Comparison of ENCODE assay signal across 13 mouse cellular contexts in the genomic region with DNA sequence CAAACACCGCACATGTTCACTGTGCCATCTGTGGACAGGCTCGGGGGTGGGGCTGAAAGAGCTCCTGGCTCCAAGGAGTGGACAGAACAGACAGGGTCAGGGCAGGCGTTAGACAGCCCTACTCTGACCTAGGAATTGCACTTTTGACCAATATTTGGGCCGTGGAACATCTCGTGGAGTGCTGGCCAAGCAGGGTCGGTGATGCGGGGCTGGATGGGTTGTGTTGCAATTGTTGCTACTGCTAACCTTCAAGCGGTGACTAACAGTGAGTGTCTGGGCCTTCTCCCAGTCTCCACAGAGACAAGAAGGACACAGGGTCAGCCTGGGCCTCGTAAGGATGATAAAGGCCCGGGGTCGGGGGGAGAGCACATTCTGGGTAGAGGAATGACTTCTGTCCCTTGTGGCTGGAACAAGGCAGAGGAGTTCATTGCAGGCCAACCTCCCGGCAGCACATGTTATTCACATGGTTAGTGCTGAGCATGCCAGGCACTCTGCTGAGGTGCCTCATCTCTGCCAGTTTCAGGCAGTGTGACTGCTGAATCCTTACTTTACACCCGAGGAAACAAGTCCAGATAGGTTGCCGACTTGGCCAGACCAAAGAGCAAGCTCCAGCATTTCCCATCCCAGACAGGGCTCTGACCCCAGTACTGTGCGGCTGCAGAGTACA. TPM values are rescaled to one million over a fixed set of nuclear protein-coding genes. Genes with fewer than 3 reads are reported as not detected.
DNase-seq lines count a peak whose midpoint lies in the region; ATAC-seq lines count a peak whose summit lies in the region.
"Had no signal": no experiment of that assay in that cellular context is flagged by ENCODE, and none has a peak within 500 bp of the region (broad histone marks: within the 10 kb centered on the region; RNA-seq: fewer than 3 reads in every experiment).

No protein-coding gene starts in this region.

- no peak overlapping the region for H3K4me3 ChIP-seq in heart, embryonic 13.5 days
- H3K4me3 ChIP-seq: liver, embryonic 13.5 days; megakaryocyte, embryonic 14.5 days; myocyte had no signal

- ATAC-seq in heart, embryonic 13.5 days (ENCODE audit: extremely low read depth, insufficient number of reproducible peaks, low FRiP score, low TSS enrichment): no peak
- no peak for ATAC-seq in erythroblast, adult 5-6 weeks (replicated peaks; ENCODE audit: low FRiP score, poor library complexity, severe bottlenecking)
- ATAC-seq: Patski had no signal

- H3K27ac ChIP-seq in heart, embryonic 13.5 days (replicated peaks): no peak overlapping the region
- H3K27ac ChIP-seq: liver, embryonic 13.5 days had no signal

- 74% methylated on average over 15 of the region's 15 CpGs for WGBS in heart, embryonic 13.5 days

- H3K4me1 ChIP-seq in heart, embryonic 13.5 days: no peaks in the 10 kb centered on the region

- H3K27me3 ChIP-seq in heart, embryonic 13.5 days (replicated peaks): no peaks in the 10 kb centered on the region
- H3K27me3 ChIP-seq: liver, embryonic 13.5 days; megakaryocyte, embryonic 14.5 days; Patski had no signal

- DNase-seq in cerebellum, postnatal 10 days: peak; percentile 76
- DNase-seq in cerebellum, adult 8-10 months: no peak
- DNase-seq in ovary, postnatal 36 days (ENCODE audit: low spot score): peak; percentile 38
- DNase-seq in ovary, postnatal 10 days (ENCODE audit: low spot score): no peak
- peak; percentile 28 for DNase-seq in skeletal muscle tissue, adult 2 months (ENCODE audit: low read depth, low spot score)
- no peak for DNase-seq in right cerebral cortex, postnatal 10 days (ENCODE audit: low spot score in 2 of 2)
- DNase-seq: liver, embryonic 13.5 days; right cerebral cortex, postnatal 25 days had no signal

- no peaks in the 10 kb centered on the region for H3K9me3 ChIP-seq in heart, embryonic 13.5 days
- H3K9me3 ChIP-seq: liver, embryonic 13.5 days; megakaryocyte, embryonic 14.5 days had no signal

- H3K4me2 ChIP-seq in heart, embryonic 13.5 days: no peak overlapping the region
- H3K4me2 ChIP-seq: liver, embryonic 13.5 days had no signal

- H3K9ac ChIP-seq in heart, embryonic 13.5 days: peak overlapping the region; percentile 40
- H3K9ac ChIP-seq: liver, embryonic 13.5 days had no signal

- peaks cover 100% of the 10 kb centered on the region for H3K36me3 ChIP-seq in heart, embryonic 13.5 days

RNA-seq across cellular contexts. Expression of a gene that starts 27.6 kb away (rescaled TPM):
- polyA plus RNA-seq in heart, embryonic 13.5 days (2015; fragmentation: Nextera tagmentation; extraction: Ambion mirVana): 22.0 and 22.2 TPM in 2 replicates
- 0.38 and 2.3 TPM in 2 replicates for total RNA-seq in erythroblast, adult 5-6 weeks (2015; ENCODE audit: low replicate concordance)
- total RNA-seq in erythroblast, adult 5-6 weeks (2017; ENCODE audit: low replicate concordance): 0.98 and 2.0 TPM in 2 replicates

RNA-seq across cellular contexts. Expression of a gene that starts 29.3 kb away (rescaled TPM):
- polyA plus RNA-seq in heart, embryonic 13.5 days (2015; fragmentation: Nextera tagmentation; extraction: Ambion mirVana): 90.4 and 92.7 TPM in 2 replicates
- 8.3 and 19.4 TPM in 2 replicates for total RNA-seq in erythroblast, adult 5-6 weeks (2015; ENCODE audit: low replicate concordance)
- 34.2 and 41.5 TPM in 2 replicates for total RNA-seq in erythroblast, adult 5-6 weeks (2017; ENCODE audit: low replicate concordance)

RNA-seq across cellular contexts. Expression of a gene that starts 29.8 kb away (rescaled TPM):
- 19.5 and 21.4 TPM in 2 replicates for polyA plus RNA-seq in heart, embryonic 13.5 days (2015; fragmentation: Nextera tagmentation; extraction: Ambion mirVana)
- 2.5 and 3.1 TPM in 2 replicates for total RNA-seq in erythroblast, adult 5-6 weeks (2015; ENCODE audit: low replicate concordance)
- total RNA-seq in erythroblast, adult 5-6 weeks (2017; ENCODE audit: low replicate concordance): 2.0 and 4.2 TPM in 2 replicates

Comparison
In these comparisons a context has a peak if more than half of its experiments do, and no peak if none do; other contexts are left out.
1. DNase-seq: peak in cerebellum, postnatal 10 days (2 of 2), ovary, postnatal 36 days (single experiment) and skeletal muscle tissue, adult 2 months (single experiment); none in cerebellum, adult 8-10 months (single experiment), ovary, postnatal 10 days (single experiment) and right cerebral cortex, postnatal 10 days (0 of 2).